Mouse (Mus musculus) heart, adult 8-10 months (tissue): ENCODE results near the gene Zfp423. TPM values are rescaled to one million over a fixed set of nuclear protein-coding genes. Genes with fewer than 3 reads are reported as not detected.

Source experiments
- DNase-seq: peaks from one replicate; pipeline ENCODE4 v3.0.0; 2022; ENCODE audit warnings: low spot score
- total RNA-seq, 4 experiments: library from RNA; stranded (reverse); gene quantifications; 2 replicates each; pipeline ENCODE4 v1.2.4; 2022

Gene Zfp423
- total RNA-seq, 4 experiments from 2014 or later: 3.2 to 5.2 (median 3.6) TPM

- no peak for DNase-seq
Observed at GRCm38 (mm10) chr8:87836866-87837265, 122.5 kb downstream of the Zfp423 start.

GRCm38 (mm10) chr8:87835924-87836323, 123.5 kb downstream of the Zfp423 start:
- DNase-seq: no peak

DNA sequence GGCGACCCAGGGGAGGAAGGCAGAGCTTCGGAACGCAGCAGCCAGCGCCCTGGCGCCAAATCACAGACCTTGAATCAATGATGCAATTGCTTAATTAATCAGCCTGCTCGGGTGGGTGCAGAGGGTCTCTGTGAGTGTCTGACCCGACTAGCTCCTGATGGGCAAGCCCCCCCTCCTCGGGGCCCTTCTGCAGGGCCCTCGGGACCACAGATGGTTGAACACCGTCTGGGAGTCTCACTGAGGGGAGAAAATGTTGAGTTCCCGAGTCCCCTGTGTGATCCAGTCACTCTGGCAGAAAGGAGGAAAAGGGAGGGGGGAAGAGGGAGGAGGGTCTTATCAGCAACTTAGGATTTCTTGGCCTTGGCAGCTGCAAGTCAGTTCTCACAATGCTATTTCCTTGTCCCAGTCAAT, 124.0 kb downstream of the Zfp423 start:
- peak; percentile 50 for DNase-seq

- no peak for DNase-seq
Observed at GRCm38 (mm10) chr8:87834656-87835055, 124.7 kb downstream of the Zfp423 start.

- DNase-seq: no peak
Observed at GRCm38 (mm10) chr8:87833841-87834620, 125.4 kb downstream of the Zfp423 start.

DNA sequence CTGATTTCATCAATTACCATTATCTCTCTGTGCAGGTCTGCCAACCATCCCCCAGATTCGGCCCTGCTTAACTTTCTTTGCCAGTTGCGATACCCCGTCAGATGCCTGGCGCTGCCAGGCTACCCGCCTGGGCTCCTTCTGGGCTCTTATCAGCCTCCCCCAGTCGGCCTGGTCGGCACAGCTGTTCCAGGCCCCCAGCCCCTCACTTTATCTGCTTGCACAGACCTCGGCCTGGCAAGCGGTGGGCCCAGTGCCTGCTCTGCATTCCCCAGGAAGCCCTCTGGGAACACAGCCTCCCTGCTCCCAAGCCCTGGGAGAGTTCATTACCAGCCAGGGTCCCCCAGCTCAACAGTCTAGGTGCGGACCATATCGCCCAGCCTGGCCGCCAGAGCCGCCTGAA, 126.1 kb downstream of the Zfp423 start:
- no peak for DNase-seq

- no peak for DNase-seq
Observed at GRCm38 (mm10) chr8:87832381-87833325, 126.7 kb downstream of the Zfp423 start.

GRCm38 (mm10) chr8:87831567-87831966, 127.8 kb downstream of the Zfp423 start:
- DNase-seq: no peak

DNA sequence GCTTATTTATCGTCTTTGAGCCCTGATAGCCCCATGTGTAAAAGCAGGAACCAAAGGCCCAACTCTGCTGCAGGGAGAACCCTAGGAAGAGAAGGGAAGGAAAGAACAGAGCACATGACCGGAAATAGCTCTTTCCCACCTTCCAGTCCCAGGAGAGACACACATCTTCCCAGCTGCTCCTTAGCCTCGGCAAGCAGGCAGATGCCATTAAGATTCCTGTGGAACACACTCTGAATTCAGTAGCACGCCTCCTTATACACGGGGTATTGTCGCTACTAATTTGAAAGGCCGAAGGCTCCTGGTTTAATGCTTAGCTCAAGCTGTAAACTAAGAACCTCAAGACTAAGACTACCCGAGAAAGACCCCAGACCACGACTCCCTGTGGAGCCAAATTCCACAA, 128.3 kb downstream of the Zfp423 start:
- DNase-seq: no peak

DNA sequence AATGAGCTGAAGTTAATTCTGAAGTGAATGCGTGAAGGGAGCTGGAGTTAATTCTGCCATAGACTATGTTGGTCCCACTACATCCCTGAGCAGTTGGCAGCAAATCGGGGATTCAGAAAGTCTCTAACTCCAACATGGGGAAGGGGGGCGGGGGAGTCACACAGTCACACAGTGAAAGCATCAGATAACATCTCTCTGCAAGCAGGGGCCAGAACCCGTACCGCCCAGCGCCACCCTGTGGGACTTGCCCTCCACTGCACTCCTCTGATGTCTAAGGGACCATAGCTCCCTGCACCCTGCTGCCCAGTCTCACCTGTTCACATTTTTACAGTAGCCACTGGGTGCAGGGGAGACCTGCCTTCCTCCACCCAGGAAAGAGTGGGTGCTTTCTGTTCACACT, 129.2 kb downstream of the Zfp423 start:
- DNase-seq: no peak

- DNase-seq: no peak
Observed at GRCm38 (mm10) chr8:87826013-87826660, 133.3 kb downstream of the Zfp423 start.

DNA sequence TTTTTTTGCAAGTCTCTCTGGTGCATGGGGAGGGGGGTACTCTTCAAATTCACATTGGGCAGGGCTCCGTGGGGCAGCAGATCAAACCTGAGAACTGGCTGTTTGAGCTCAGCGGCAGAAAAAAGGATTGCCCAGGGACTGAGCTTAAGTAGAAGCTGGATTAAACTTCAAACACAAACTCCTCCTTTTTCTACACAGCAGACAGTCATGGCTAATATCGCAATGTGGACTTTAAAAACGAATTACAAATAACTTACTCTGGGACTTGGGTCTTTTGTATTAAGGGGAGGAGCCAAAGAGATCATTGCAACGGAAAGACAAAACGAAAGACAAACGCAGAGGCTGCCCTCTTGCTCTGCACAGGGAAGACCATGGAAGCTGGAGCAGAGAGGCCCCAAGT, 136.2 kb downstream of the Zfp423 start:
- DNase-seq: no peak

GRCm38 (mm10) chr8:87822690-87823089, 136.7 kb downstream of the Zfp423 start:
- no peak for DNase-seq

- no peak for DNase-seq
Observed at GRCm38 (mm10) chr8:87822175-87822574, 137.2 kb downstream of the Zfp423 start.

DNA sequence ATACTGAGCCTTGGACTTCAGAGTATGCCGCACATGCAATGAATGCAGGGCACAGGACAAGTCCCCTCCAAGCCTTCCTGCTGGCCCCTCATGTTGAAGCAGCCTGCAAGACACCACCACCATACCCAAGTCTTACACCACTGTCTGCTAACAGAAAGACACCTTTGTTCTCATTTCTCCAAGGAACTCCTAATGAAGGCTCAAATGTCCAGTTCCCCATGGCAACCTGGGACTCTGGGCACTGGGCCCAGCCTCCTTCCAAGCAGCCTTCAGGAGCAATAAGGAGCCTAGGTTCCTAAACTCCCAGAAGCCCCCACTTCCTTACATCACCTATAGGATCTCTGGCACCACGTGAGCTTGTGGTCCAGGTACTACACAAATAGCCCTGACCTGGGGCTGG, 137.7 kb downstream of the Zfp423 start:
- no peak for DNase-seq

GRCm38 (mm10) chr8:87819263-87819662, 140.1 kb downstream of the Zfp423 start:
- no peak for DNase-seq

DNA sequence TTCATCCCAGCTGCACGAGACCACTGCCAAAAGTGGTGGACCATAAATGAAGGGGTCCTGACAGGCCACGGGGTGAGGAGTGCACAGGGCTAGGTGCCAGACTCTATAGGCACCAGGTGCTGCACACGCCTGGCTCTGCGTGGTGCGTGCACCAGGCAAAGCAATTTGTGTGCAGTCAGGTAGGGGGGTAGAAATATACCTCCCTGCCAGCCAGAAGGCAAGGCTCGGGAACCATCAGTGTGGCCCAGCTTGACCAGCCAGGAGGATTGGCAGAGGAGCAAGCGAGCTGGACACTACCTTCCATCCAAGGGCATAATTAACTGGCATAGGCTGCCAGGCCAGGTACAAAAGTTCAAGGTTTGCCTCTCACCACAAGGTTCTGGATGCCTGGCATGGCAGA, 140.9 kb downstream of the Zfp423 start:
- no peak for DNase-seq

GRCm38 (mm10) chr8:87816141-87816540, 143.3 kb downstream of the Zfp423 start:
- DNase-seq: no peak

- no peak for DNase-seq
Observed at GRCm38 (mm10) chr8:87812661-87813060, 146.7 kb downstream of the Zfp423 start.

DNA sequence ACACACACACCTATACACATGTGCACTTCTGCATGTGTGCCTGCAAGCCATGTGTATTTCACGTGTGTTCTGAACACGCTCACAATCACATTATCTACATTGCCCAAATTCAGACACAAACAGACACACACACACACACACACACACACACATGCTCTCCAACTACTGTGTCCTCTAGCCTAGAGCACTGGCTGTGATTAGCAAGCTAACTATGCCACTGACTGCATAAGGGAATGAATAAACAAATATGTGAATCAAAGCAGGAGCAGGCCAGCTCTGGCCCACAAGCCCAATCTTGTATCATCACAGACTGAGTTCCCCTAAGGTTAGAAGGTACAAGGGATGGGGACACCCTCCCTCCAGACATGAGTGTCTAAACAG, 147.3 kb downstream of the Zfp423 start:
- DNase-seq: no peak

DNA sequence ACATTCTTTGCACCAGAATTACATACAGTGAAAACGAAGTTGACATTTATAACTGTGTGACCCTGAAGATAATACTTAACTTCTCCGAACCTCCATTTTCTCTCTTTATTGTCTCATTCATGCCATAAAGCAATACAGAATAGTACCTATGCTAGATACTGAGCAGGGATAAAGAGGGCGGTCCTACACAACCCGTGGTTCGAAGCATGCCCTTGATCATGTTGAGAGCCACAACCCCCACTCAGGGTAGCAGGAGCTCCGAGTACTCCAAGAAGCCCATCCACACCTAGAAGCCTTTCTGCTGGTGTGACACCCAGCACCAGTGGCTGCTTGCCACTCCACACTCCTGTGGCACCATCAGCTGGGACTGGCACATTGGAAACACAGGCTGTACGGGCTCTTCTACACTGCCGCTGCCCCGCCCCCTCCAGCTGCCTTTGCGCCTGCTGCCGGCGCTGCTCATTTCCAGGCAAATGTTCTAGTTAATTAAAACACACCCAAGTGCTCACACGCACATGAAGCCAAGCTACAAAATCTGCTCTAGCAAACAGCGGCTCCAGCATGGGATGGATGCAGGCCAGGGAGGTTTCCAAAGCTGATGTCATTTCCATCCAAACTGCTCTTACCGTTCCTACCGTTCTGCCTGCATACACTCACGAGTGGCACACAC, 147.9 kb downstream of the Zfp423 start:
- DNase-seq: peak; percentile 53

GRCm38 (mm10) chr8:87810771-87811170, 148.6 kb downstream of the Zfp423 start:
- DNase-seq: no peak
